Mouse (Mus musculus) liver, postnatal 0 days (tissue): ENCODE results near the gene Rnf227.

Source experiments
- CTCF ChIP-seq: sonication (generic); IDR thresholded peaks from 2 replicates; pipeline ENCODE4 v1.5.1; 2016; ENCODE audit warnings: antibody characterized with exemption, low read depth
- EP300 ChIP-seq: IDR thresholded peaks from 2 replicates; pipeline ENCODE4 v1.6.1; 2016; ENCODE audit warnings: antibody characterized with exemption, low read depth, mild to moderate bottlenecking

DNA sequence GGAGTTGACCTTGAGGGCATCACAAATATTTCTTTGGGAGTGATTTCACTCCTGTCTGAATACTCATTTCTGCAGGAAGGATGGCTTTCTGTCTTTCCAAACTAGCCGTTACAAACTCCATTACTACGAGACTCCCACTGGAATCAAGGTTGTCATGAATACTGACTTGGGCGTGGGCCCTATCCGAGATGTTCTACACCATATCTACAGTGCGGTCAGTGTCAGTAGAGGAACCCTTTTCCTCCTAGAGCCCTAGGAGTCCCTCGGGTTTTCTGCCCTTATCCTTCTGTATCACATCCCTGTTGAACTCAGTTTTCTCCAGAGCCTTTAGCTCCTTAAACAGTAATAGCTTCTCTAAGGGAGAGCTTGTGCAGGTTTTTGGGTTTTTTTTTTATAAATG lies 15.5 kb upstream of the Rnf227 start:
- TF ChIP-seq CTCF = no peak
- TF ChIP-seq EP300 = no peak
